Mouse (Mus musculus) layer of hippocampus, adult 2 months (tissue): ENCODE measurements around the gene Pigg. TPM values are rescaled to one million over a fixed set of nuclear protein-coding genes. Genes with fewer than 3 reads are reported as not detected.
"Not testable (repeated sequence)": the region's sequence is repeated elsewhere in the genome, so short reads cannot be mapped to it uniquely, and the experiment has no call there.

Source experiments
- DNase-seq, 2 experiments: peaks; one replicate each; pipeline ENCODE4 v3.0.0; 2022; ENCODE audit warnings: low spot score in 2 of 2
- H3K27ac ChIP-seq: fragments of 200-600 bp; 2 replicates; pipeline ENCODE4 v1.8.1; 2022
- H3K4me3 ChIP-seq: fragments of 200-600 bp; 2 replicates; pipeline ENCODE4 v1.8.1; 2022; ENCODE audit warnings: mild to moderate bottlenecking
- CTCF ChIP-seq: fragments of 200-600 bp; conservative IDR thresholded peaks from 2 replicates; pipeline ENCODE4 v1.8.1; 2022; ENCODE audit warnings: antibody characterized with exemption, mild to moderate bottlenecking, moderate library complexity
- long read RNA-seq, 2 experiments: library from polyadenylated mRNA; stranded (forward); transcript quantifications; one replicate each; pipeline ENCODE4 v2.0.0; 2021; ENCODE audit warnings: borderline mapping rate in 2 of 2
- total RNA-seq, 2 experiments: library from RNA; stranded (reverse); gene quantifications; 2 replicates each; pipeline ENCODE4 v1.2.3; 2021

Pigg gene
- 10 to 100 TPM; 10.1 to 11.5 TPM for total RNA-seq
- long read RNA-seq, experiment 1, full-length matches to known transcripts, result 3 of 87 reads
- long read RNA-seq, experiment 1, partial matches to known transcripts, result 1 of 87 reads
- long read RNA-seq, experiment 1, other reads (novel, unspliced or antisense), result 83 of 87 reads
- long read RNA-seq, experiment 2, full-length matches to known transcripts, result 7 of 89 reads
- long read RNA-seq, experiment 2, partial matches to known transcripts, result 2 of 89 reads
- long read RNA-seq, experiment 2, other reads (novel, unspliced or antisense), result 80 of 89 reads

GRCm38 (mm10) chr5:108312224-108313064 is at the start of gene Pigg:
TSS of gene Pigg (plus strand) at chr5:108312609.
- H3K4me3 ChIP-seq, result peak within 1 kb of the TSS; percentile 67
- 0 out of 2 replicates have a peak, but pooled peaks have one; percentile 16 for TF ChIP-seq CTCF
- DNase-seq, result peak; percentile 93 to 96
- peak within 1 kb of the TSS; percentile 93 for H3K27ac ChIP-seq

DNA sequence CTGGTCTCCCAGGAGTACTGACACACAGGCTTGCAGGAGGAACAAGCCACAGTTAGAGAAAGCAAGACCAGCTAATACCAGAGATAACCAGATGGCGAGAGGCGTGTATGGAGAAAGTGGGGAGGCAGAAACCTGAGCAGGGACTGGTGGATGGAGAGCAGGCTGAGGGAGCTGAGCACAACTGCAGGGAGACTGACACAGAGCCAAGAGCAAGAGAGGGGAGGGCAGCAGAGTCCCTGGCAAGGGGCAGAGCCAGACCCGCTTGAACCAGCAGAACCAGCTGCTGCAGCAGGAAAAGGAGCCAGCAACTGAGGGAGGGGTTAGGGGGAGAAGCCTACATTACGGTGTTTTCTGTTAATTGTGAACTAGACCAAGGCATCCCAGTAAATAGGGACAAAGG is 49.7 kb upstream of the Pigg start:
- H3K27ac ChIP-seq, result peak overlapping the region; percentile 79
- TF ChIP-seq CTCF, result no peak
- peak overlapping the region; percentile 20; the same call in 1 of the 2 replicates for H3K4me3 ChIP-seq
- DNase-seq, result peak; percentile 29 to 54

DNA sequence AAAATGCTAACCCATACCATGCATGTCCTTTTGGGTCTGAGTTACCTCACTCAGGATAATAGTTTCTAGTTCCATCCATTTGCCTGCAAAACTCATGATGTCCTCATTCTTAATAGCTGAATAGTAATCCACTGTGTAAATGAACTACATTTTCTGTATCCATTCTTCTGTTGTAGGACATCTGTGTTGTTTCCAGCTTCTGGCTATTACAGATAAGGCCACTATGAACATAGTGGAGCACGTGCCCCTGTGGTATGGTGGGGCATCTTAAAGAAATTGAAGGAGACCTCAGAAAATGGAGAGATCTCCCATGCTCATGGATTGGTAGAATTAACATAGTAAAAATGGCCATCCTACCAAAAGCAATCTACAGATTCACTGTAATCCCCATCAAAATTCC is 48.6 kb upstream of the Pigg start:
- not testable (repeated sequence) for DNase-seq, H3K4me3 ChIP-seq, H3K27ac ChIP-seq

DNA sequence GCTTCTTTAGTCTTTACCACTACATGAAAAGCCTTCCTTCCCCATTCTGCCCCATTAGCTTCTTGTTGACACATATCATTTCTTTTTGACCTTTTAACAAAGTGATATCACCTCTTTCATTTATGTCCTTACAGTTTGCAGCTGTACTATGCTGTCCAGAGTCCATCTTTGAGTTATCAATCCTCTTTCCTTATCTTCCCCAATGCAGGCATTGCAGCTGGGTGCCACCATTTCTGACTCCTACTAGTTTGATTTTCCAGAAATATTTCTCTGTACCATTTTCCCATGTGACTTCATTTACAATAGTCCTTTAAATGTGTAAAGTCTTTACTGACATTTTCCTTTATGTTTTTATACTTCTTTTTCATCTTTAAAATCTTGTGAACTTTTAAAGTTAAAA is 45.4 kb upstream of the Pigg start:
- TF ChIP-seq CTCF, result no peak
- Histone ChIP-seq H3K4me3 (no peak overlapping the region), H3K27ac (no peak overlapping the region)
- no peak for DNase-seq

DNA sequence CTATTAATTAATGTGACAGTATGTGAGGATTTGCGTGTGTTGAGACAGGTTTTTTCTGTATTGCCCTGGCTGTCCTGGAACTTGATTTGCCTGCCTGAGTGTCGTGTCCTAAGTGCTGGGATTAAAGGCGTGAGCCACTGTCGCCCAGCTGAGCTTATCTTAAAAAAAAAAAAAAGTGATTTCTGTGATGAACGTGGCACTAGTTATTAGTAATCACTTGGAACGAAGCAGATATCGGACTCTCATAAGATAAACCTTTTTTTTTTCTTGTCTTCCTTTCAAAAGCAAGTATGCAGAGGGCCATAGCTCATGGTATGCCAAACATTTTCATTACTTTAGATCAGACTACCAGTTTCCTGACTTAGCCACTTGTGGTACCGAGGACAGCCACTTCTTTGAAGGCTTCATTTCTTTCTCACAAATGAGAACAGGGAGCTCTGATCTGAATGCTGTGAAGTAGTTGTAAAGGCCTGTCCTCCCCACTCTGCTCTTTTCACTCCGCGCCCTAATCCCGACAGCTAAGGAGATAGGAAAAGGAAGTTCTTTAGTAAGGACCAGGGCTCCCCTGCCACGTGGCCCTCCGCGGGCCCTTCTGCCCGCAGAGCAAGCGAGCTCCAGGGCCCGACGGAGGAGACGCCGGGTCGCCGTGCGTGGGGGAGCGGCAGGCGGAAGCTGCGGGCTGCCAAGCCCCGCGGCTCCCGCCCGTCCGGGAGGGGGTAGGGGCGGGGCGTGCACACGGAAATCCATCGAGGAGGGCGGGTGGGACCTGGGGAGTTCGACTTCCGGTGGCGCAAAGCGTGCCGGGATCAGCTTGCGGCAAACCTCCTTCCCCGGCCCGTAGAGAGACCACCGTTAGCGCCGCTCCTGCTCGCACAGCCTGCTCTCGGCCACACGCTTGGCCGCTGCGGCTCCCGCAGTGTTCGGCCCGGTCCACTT is 44.0 kb upstream of the Pigg start, which contains the start of gene Dr1:
Gene Dr1, plus strand, starts transcription at position 771 of the 936 bp plus-strand sequence.
- peak; percentile 85 to 86 for DNase-seq
- Histone ChIP-seq H3K27ac (peak within 1 kb of the TSS; percentile 92), H3K4me3 (peak within 1 kb of the TSS; percentile 99)
- no peak for TF ChIP-seq CTCF

GRCm38 (mm10) chr5:108269063-108269810 is 43.2 kb upstream of the Pigg start:
- no peak for TF ChIP-seq CTCF
- Histone ChIP-seq H3K27ac (peak overlapping the region; percentile 92), H3K4me3 (peak overlapping the region; percentile 99)
- DNase-seq, result peak in 1 of 2 experiments; percentile 23

- TF ChIP-seq CTCF, result no peak
- H3K4me3 ChIP-seq, result peak overlapping the region; percentile 99
- peak overlapping the region; percentile 92 for H3K27ac ChIP-seq
- DNase-seq, result no peak
Observed at GRCm38 (mm10) chr5:108269811-108270151, 42.6 kb upstream of the Pigg start.

- no peak for DNase-seq
- H3K27ac ChIP-seq, result peak overlapping the region; percentile 92; the same call in 1 of the 2 replicates
- TF ChIP-seq CTCF, result no peak
- H3K4me3 ChIP-seq, result peak overlapping the region; percentile 99
Observed at GRCm38 (mm10) chr5:108270415-108270814, 42.0 kb upstream of the Pigg start.

DNA sequence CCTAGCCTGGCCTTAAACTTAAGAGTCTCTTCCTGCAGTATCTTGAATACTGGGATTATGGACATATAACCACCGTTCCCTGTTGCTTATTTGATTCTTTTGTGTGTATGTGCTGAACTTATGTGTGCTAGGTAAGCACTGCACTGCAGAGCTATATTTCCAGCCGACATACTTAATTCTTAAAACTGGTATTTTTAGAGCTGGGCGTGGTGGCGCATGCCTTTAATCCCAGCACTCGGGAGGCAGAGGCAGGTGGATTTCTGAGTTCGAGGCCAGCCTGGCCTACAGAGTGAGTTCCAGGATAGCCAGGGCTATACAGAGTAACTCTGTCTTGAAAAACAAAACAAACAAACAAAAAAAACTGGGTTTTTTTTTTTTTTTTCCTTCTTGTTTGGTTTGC is 41.1 kb upstream of the Pigg start:
- DNase-seq, result not testable (repeated sequence)
- Histone ChIP-seq H3K4me3 (peak overlapping the region; percentile 99), H3K27ac (peak overlapping the region; percentile 29; the same call in 1 of the 2 replicates)

- Histone ChIP-seq H3K4me3 (no peak overlapping the region), H3K27ac (no peak overlapping the region)
- no peak for DNase-seq
- TF ChIP-seq CTCF, result no peak
Observed at GRCm38 (mm10) chr5:108286957-108287356, 25.5 kb upstream of the Pigg start.

DNA sequence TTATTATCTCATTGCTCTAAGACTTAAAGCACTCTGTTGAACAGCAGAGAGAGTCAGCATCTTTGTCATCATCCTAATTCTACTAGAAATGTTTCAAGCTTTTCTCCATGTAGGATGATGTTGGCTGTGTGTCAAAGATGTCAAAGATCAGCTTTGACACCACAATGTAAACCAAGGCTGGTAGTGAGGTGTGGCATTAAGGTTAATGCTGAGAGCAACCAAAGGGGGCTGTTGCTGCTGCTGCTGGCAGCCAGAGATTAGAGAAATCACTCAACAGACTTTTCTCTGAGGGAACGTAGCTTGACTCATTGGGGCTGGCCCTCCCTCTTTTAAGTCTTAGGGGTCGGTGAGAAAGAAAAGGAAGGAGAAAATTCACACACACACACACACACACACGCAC is 10.8 kb upstream of the Pigg start:
- no peak for DNase-seq
- Histone ChIP-seq H3K4me3 (no peak overlapping the region), H3K27ac (no peak overlapping the region)
- TF ChIP-seq CTCF, result no peak
